Mouse (Mus musculus): Measurements from ENCODE around the gene Sec14l5.

GRCm38 (mm10) chr16:5123476-5123875 lies 23.4 kb upstream of the Sec14l5 start:
- TF ChIP-seq CTCF (IDR thresholded peaks at IDR 0.05; ENCODE audit: borderline replicate concordance, insufficient read depth, low read depth, low read length) (no peak), POLR2A (IDR thresholded peaks at IDR 0.05; ENCODE audit: borderline replicate concordance, insufficient read depth, low read length) (no peak)
